ENCODE assay signal across 7 mouse cellular contexts in the genomic region with DNA sequence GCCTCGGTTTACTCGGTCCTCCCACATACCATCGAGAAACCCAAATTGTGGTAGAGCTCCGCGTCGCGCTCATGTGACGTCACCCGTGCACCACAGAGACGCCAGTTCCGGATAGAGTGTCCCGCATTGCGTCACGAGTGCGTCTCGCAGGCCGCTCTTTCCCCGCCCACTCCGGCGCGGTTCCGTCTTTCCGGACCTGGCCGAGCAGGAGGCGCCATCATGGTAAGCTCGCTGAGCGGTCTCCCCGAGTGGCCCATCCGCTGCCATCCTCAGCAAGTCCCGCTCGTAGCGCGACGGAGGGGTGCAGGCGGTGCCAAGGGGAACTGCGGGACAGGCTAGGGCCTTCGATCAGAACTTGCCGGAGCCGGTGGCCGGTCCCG. TPM values are rescaled to one million over a fixed set of nuclear protein-coding genes. Genes with fewer than 3 reads are reported as not detected.
A peak's percentile ranks its signal among the peaks of the same experiment; 100 is the strongest.
DNase-seq lines count a peak whose midpoint lies in the region; ATAC-seq and TF ChIP-seq lines count a peak whose summit lies in the region.

A gene (minus strand): TSS at position 85 of the 380 bp plus-strand sequence.

- DNase-seq in adrenal gland, postnatal 25 days, result peak; percentile 98
- peak; percentile 98 to 99 for DNase-seq in heart, adult 18-20 months
- DNase-seq in kidney, adult 2 months, result peak; percentile 99
- DNase-seq in spleen, adult 2 months (ENCODE audit: low read depth in 1 of 2, low spot score in 2 of 2), result peak; percentile 94 to 97

- peak within 1 kb of the TSS; percentile 88 for H3K4me3 ChIP-seq in embryonic facial prominence, embryonic 12.5 days
- peak within 1 kb of the TSS; percentile 90 for H3K4me3 ChIP-seq in kidney, adult 2 months (ENCODE audit: insufficient read depth, low read depth, low read length)
- H3K4me3 ChIP-seq in limb, embryonic 12.5 days (replicated peaks), result peak within 1 kb of the TSS; percentile 95
- peak within 1 kb of the TSS; percentile 65 for H3K4me3 ChIP-seq in midbrain, embryonic 15.5 days
- peak within 1 kb of the TSS; percentile 90 for H3K4me3 ChIP-seq in spleen, adult 2 months (ENCODE audit: extremely low read depth, insufficient read depth, insufficient read length)

- H3K9ac ChIP-seq in embryonic facial prominence, embryonic 12.5 days, result peak within 1 kb of the TSS; percentile 96
- peak within 1 kb of the TSS; percentile 98 for H3K9ac ChIP-seq in limb, embryonic 12.5 days (replicated peaks)
- H3K9ac ChIP-seq in midbrain, embryonic 15.5 days, result peak within 1 kb of the TSS; percentile 77

- H3K36me3 ChIP-seq in embryonic facial prominence, embryonic 12.5 days, result peaks cover 49% of the 10 kb centered on the region
- peaks cover 5% of the 10 kb centered on the region; the same call in 1 of the 2 replicates for H3K36me3 ChIP-seq in kidney, adult 2 months (ENCODE audit: control insufficient read depth, insufficient read depth, low read length)
- H3K36me3 ChIP-seq in limb, embryonic 12.5 days, result peaks cover 48% of the 10 kb centered on the region
- peaks cover 21% of the 10 kb centered on the region for H3K36me3 ChIP-seq in midbrain, embryonic 15.5 days (replicated peaks)
- H3K36me3 ChIP-seq in spleen, adult 2 months (ENCODE audit: control insufficient read depth, insufficient read depth, low read length), result peaks cover 24% of the 10 kb centered on the region

- peak within 1 kb of the TSS; percentile 95 for H3K4me2 ChIP-seq in embryonic facial prominence, embryonic 12.5 days (replicated peaks)
- H3K4me2 ChIP-seq in limb, embryonic 12.5 days, result peak within 1 kb of the TSS; percentile 98
- peak within 1 kb of the TSS; percentile 83 for H3K4me2 ChIP-seq in midbrain, embryonic 15.5 days

- no peaks in the 10 kb centered on the region for H3K27me3 ChIP-seq in embryonic facial prominence, embryonic 12.5 days
- no peaks in the 10 kb centered on the region for H3K27me3 ChIP-seq in kidney, adult 2 months (replicated peaks; ENCODE audit: control insufficient read depth, insufficient read depth, low read length)
- H3K27me3 ChIP-seq in limb, embryonic 12.5 days, result no peaks in the 10 kb centered on the region
- no peaks in the 10 kb centered on the region for H3K27me3 ChIP-seq in midbrain, embryonic 15.5 days (replicated peaks)
- H3K27me3 ChIP-seq in spleen, adult 2 months (ENCODE audit: control insufficient read depth, insufficient read depth, low read length), result no peaks in the 10 kb centered on the region

- H3K27ac ChIP-seq in embryonic facial prominence, embryonic 12.5 days, result peak within 1 kb of the TSS; percentile 94
- H3K27ac ChIP-seq in kidney, adult 2 months (ENCODE audit: insufficient read depth, low read depth, low read length), result peak within 1 kb of the TSS; percentile 89
- H3K27ac ChIP-seq in limb, embryonic 12.5 days, result peak within 1 kb of the TSS; percentile 91
- peak within 1 kb of the TSS; percentile 88 for H3K27ac ChIP-seq in midbrain, embryonic 15.5 days
- H3K27ac ChIP-seq in spleen, adult 2 months (ENCODE audit: insufficient read depth, low read length), result peak within 1 kb of the TSS; percentile 93

- ATAC-seq in embryonic facial prominence, embryonic 12.5 days (ENCODE audit: insufficient number of reproducible peaks, insufficient read depth, low FRiP score, low TSS enrichment), result peak; percentile 8
- ATAC-seq in limb, embryonic 12.5 days (ENCODE audit: insufficient number of reproducible peaks, insufficient read depth, low FRiP score, low TSS enrichment, low read depth), result peak; percentile 61
- peak; percentile 77 for ATAC-seq in midbrain, embryonic 15.5 days (replicated peaks)

- H3K4me1 ChIP-seq in embryonic facial prominence, embryonic 12.5 days, result peaks cover 47% of the 10 kb centered on the region
- H3K4me1 ChIP-seq in kidney, adult 2 months (ENCODE audit: control insufficient read depth, insufficient read depth, low read length), result peaks cover 24% of the 10 kb centered on the region
- peaks cover 48% of the 10 kb centered on the region for H3K4me1 ChIP-seq in limb, embryonic 12.5 days (replicated peaks)
- H3K4me1 ChIP-seq in midbrain, embryonic 15.5 days, result peaks cover 47% of the 10 kb centered on the region
- H3K4me1 ChIP-seq in spleen, adult 2 months (ENCODE audit: control insufficient read depth, insufficient read depth, insufficient read length), result peaks cover 5% of the 10 kb centered on the region; the same call in 1 of the 2 replicates

- TF ChIP-seq POLR2A in kidney, adult 2 months (IDR thresholded peaks at IDR 0.05; ENCODE audit: low read depth, low read length), result peak; percentile 96
- TF ChIP-seq POLR2A in spleen, adult 2 months (IDR thresholded peaks at IDR 0.05; ENCODE audit: low read depth, low read length), result peak; percentile 97

- under 1% methylated on average over 41 of the region's 41 CpGs for WGBS in embryonic facial prominence, embryonic 12.5 days
- under 1% methylated on average over 41 of the region's 41 CpGs for WGBS in kidney, adult 2 months
- under 1% methylated on average over 41 of the region's 41 CpGs for WGBS in limb, embryonic 12.5 days
- WGBS in midbrain, embryonic 15.5 days, result under 1% methylated on average over 41 of the region's 41 CpGs
- under 1% methylated on average over 41 of the region's 41 CpGs for WGBS in spleen, adult 2 months

- H3K9me3 ChIP-seq in embryonic facial prominence, embryonic 12.5 days, result no peaks in the 10 kb centered on the region
- no peaks in the 10 kb centered on the region for H3K9me3 ChIP-seq in limb, embryonic 12.5 days
- no peaks in the 10 kb centered on the region for H3K9me3 ChIP-seq in midbrain, embryonic 15.5 days

- no peak for TF ChIP-seq CTCF in kidney, adult 2 months (conservative IDR thresholded peaks at IDR 0.05; ENCODE audit: insufficient read depth, insufficient read length, low read depth, low read length)
- TF ChIP-seq CTCF in spleen, adult 2 months (IDR thresholded peaks at IDR 0.05; ENCODE audit: extremely low read depth, insufficient read depth, insufficient read length, insufficient replicate concordance), result no peak

RNA-seq across cellular contexts. Expression of the gene that starts here (rescaled TPM):
- 38.2 and 42.0 TPM in 2 replicates for total RNA-seq in adrenal gland, postnatal 25 days (2021)
- polyA plus RNA-seq in embryonic facial prominence, embryonic 12.5 days (2016; fragmentation: Nextera tagmentation; extraction: Ambion mirVana), result 34.7 and 35.3 TPM in 2 replicates
- 10 to 100 TPM; 18.4 to 20.2 TPM for total RNA-seq in heart, adult 18-20 months (2021)
- 57.2 and 68.3 TPM in 2 replicates for polyA plus RNA-seq in kidney, adult 2 months (2012; rRNA removed)
- polyA plus RNA-seq in limb, embryonic 12.5 days (2016; fragmentation: Nextera tagmentation; extraction: Ambion mirVana), result 32.5 TPM in 2 replicates
- polyA plus RNA-seq in midbrain, embryonic 15.5 days (2015; fragmentation: Nextera tagmentation; extraction: Ambion mirVana), result 24.5 and 26.4 TPM in 2 replicates
- polyA plus RNA-seq in spleen, adult 2 months (2012; rRNA removed), result 41.0 and 56.3 TPM in 2 replicates

Comparison
In these comparisons a context has a peak if more than half of its experiments do, and no peak if none do; other contexts are left out.
1. Peak in every context shown above with its lines: DNase-seq, ATAC-seq, H3K4me3 ChIP-seq and H3K27ac ChIP-seq.
2. ATAC-seq: peak in every context shown above with its lines; median percentile 77 in midbrain, embryonic 15.5 days; 61 in limb, embryonic 12.5 days; 8 in embryonic facial prominence, embryonic 12.5 days.